Mouse (Mus musculus) kidney, embryonic 15.5 days (tissue): ENCODE measurements at regions not wholly inside any gene's neighbourhood (a gene's known extent, or its start where the extent isn't known, plus 50 kb on each side); places are given as distances from the start of the nearest gene placed in this dataset.

Source experiments
- ATAC-seq: fragments of 200-750 bp; cut with Nextera tagmentation; replicated peaks from 2 replicates; pipeline ENCODE4 v1.8.0; 2017; ENCODE audit warnings: moderate TSS enrichment; ENCODE audit not compliant: low FRiP score
- H3K27ac ChIP-seq: fragments of 300-500 bp; sonication (generic); 2 replicates; pipeline ENCODE4 v1.5.1; 2015; ENCODE audit warnings: mild to moderate bottlenecking, inconsistent platforms
- H3K27me3 ChIP-seq: fragments of 300-500 bp; sonication (generic); 2 replicates; pipeline ENCODE4 v1.6.1; 2015; ENCODE audit warnings: inconsistent platforms
- H3K36me3 ChIP-seq: fragments of 300-500 bp; sonication (generic); 2 replicates; pipeline ENCODE4 v1.6.1; 2015; ENCODE audit warnings: inconsistent platforms
- H3K4me1 ChIP-seq: fragments of 300-500 bp; sonication (generic); 2 replicates; pipeline ENCODE4 v1.6.1; 2015; ENCODE audit warnings: inconsistent platforms
- H3K4me2 ChIP-seq: fragments of 300-500 bp; sonication (generic); 2 replicates; pipeline ENCODE4 v1.6.1; 2015; ENCODE audit warnings: moderate library complexity, mild to moderate bottlenecking, inconsistent platforms
- H3K4me3 ChIP-seq: fragments of 300-500 bp; sonication (generic); replicated peaks from 2 replicates; pipeline ENCODE4 v1.5.1; 2015; ENCODE audit warnings: mild to moderate bottlenecking, inconsistent platforms
- H3K9ac ChIP-seq: fragments of 300-500 bp; sonication (generic); 2 replicates; pipeline ENCODE4 v1.6.1; 2015; ENCODE audit warnings: mild to moderate bottlenecking, inconsistent platforms
- H3K9me3 ChIP-seq: fragments of 300-500 bp; sonication (generic); replicated peaks from 2 replicates; pipeline ENCODE4 v1.6.1; 2016; ENCODE audit warnings: inconsistent platforms
- WGBS: fragments of 180-500 bp; shearing (Covaris S2); methylation state at CpG from one replicate; pipeline ENCODE4 v1.1.7; 2015; ENCODE audit warnings: mixed read lengths; 5-methylcytosine and 5-hydroxymethylcytosine counted together

GRCm38 (mm10) chr2:92739576-92739975 lies 140.1 kb downstream of the Chst1 start:
- 74% methylated on average over 4 of the region's 4 CpGs for WGBS
- Histone ChIP-seq H3K9ac (no peak overlapping the region), H3K9me3 (no peaks in the 10 kb centered on the region), H3K4me1 (peaks cover 31% of the 10 kb centered on the region), H3K27ac (0 out of 2 replicates have a peak overlapping the region, but pooled peaks have one; percentile 13), H3K4me2 (no peak overlapping the region), H3K36me3 (no peaks in the 10 kb centered on the region), H3K4me3 (no peak overlapping the region), H3K27me3 (no peaks in the 10 kb centered on the region)
- ATAC-seq, result no peak

DNA sequence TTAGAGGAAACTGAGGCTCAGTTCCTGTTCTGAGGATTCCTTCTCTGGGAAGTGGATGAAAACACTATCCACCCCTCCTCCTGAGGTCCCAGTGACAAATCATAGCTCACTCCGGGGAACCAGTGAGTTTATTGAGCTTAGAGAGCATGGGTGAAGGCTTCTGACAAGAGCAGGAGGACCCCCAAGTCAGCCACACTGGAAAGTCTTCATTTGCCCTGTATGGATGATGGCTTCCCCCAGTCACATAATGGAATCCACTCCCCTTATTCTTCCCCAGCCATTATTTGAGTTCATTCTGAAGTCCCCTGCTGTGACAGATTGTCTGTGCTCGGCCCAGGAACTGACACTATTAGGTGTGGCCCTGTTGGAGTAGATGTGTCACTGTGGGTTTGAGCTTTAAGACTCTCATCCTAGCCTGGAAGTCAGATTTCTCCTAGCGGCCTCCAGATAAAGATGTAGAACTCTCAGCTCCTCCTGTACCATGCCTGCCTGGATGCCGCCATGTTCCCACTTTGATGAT lies 141.3 kb downstream of the Chst1 start:
- Histone ChIP-seq H3K36me3 (no peaks in the 10 kb centered on the region), H3K27me3 (no peaks in the 10 kb centered on the region), H3K27ac (peak overlapping the region; percentile 22; the same call in 1 of the 2 replicates), H3K4me3 (no peak overlapping the region), H3K4me2 (no peak overlapping the region), H3K4me1 (peaks cover 31% of the 10 kb centered on the region), H3K9me3 (no peaks in the 10 kb centered on the region), H3K9ac (no peak overlapping the region)
- WGBS, result 81% methylated on average over 4 of the region's 4 CpGs
- no peak for ATAC-seq

DNA sequence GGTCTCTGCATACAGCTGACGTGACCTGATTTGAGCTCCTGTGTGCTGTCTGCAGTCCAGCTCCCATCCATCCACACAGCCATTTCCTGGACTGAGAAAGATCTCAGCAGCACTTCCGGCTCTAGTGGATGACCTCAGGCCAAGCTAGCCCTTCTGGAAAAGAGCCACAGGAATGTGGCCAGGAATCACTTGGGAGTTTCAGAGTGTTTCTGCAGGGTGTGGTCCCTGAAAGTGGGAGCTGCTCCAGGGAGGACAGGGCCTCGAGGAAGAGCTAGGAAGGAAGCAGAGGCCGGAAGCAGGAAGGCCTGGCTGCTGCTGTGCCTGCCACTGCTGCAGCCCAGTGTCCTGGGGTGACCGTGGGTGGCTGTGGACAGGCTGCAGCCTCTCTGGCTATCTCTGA lies 142.5 kb downstream of the Chst1 start:
- Histone ChIP-seq H3K27me3 (no peaks in the 10 kb centered on the region), H3K27ac (peak overlapping the region; percentile 84), H3K4me3 (no peak overlapping the region), H3K4me2 (no peak overlapping the region), H3K36me3 (no peaks in the 10 kb centered on the region), H3K9me3 (no peaks in the 10 kb centered on the region), H3K9ac (no peak overlapping the region), H3K4me1 (peaks cover 31% of the 10 kb centered on the region)
- WGBS, result 34% methylated on average over 5 of the region's 5 CpGs
- ATAC-seq, result peak; percentile 77

- H3K4me2 ChIP-seq, result peak overlapping the region; percentile 22
- no peak for ATAC-seq
- H3K36me3 ChIP-seq, result no peaks in the 10 kb centered on the region
- peak overlapping the region; percentile 6 for H3K4me3 ChIP-seq
- H3K9me3 ChIP-seq, result no peaks in the 10 kb centered on the region
- H3K9ac ChIP-seq, result no peak overlapping the region
- no peaks in the 10 kb centered on the region for H3K27me3 ChIP-seq
- H3K27ac ChIP-seq, result peak overlapping the region; percentile 84
- H3K4me1 ChIP-seq, result peaks cover 34% of the 10 kb centered on the region
These were observed 143.2 kb downstream of the Chst1 start for GRCm38 (mm10) chr2:92742671-92743070.

DNA sequence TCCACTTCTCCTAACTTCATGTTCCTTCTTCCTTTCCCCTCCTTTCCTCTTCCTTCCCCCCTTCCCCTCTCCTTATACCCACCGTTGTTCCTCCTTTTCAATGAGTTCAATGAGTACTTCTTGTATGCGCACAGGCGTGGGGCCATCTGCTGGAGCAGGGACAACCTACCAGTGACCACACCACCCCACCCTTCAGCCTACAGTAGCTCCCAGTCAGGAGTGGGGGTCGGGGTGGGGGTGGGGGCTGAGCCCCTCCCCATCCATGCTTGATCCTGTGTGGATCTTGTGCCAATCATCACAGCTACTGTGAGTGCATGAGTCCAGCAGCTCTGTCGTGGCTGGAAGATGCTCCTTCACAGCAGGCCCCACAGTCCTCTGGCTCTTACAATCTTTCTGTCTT lies 143.6 kb downstream of the Chst1 start:
- no peak for ATAC-seq
- Histone ChIP-seq H3K27ac (peak overlapping the region; percentile 84), H3K9me3 (no peaks in the 10 kb centered on the region), H3K27me3 (no peaks in the 10 kb centered on the region), H3K4me3 (no peak overlapping the region), H3K4me1 (peaks cover 37% of the 10 kb centered on the region), H3K9ac (0 out of 2 replicates have a peak overlapping the region, but pooled peaks have one; percentile 11), H3K36me3 (no peaks in the 10 kb centered on the region), H3K4me2 (peak overlapping the region; percentile 22)
- WGBS, result 45% methylated on average over 5 of the region's 5 CpGs

DNA sequence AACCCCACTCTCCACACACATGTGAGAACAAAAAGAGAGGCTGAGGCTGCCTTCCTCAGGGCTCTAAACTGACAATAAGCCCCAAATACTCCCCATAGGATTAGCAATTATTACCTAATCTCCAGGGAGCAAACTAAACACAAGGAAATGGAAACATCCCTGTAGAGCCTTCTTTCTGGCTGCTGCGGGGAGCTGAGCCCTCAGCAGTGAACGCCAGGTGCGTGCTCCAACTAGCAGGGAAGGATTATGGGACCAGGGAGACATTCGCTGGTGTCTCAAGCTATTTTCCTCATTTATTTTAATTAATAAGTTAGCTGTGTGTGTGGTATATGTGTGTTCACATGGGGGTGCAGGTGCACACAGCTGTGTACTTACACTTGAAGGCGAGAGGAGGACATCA lies 144.4 kb downstream of the Chst1 start:
- peaks cover 37% of the 10 kb centered on the region for H3K4me1 ChIP-seq
- no peak overlapping the region for H3K4me2 ChIP-seq
- H3K4me3 ChIP-seq, result no peak overlapping the region
- no peaks in the 10 kb centered on the region for H3K9me3 ChIP-seq
- H3K36me3 ChIP-seq, result no peaks in the 10 kb centered on the region
- ATAC-seq, result no peak
- WGBS, result 79% methylated on average over 5 of the region's 5 CpGs
- no peak overlapping the region for H3K27ac ChIP-seq
- no peak overlapping the region for H3K9ac ChIP-seq
- H3K27me3 ChIP-seq, result no peaks in the 10 kb centered on the region

DNA sequence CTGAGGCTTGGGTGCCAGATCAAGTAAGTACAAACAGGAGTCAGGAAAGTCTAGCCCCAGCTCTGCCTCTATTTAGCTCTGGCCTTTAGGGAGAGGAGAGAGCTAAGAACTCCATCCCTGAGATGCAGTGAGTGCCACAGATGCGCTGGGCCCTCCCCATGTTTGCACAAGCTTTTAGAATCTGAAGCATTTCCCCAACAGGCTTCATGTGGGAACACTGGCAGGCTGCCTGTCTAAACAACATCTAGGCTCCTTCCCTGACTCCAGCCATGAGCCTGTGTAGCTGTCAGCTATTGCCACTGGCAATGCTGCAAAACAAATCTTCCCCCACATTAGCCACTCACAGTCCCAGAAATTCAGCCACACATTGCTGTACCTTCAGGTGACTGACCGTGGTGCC lies 147.9 kb downstream of the Chst1 start:
- H3K27ac ChIP-seq, result 0 out of 2 replicates have a peak overlapping the region, but pooled peaks have one; percentile 48
- WGBS, result 69% methylated on average over 2 of the region's 2 CpGs
- no peaks in the 10 kb centered on the region for H3K27me3 ChIP-seq
- H3K9me3 ChIP-seq, result no peaks in the 10 kb centered on the region
- no peak overlapping the region for H3K4me2 ChIP-seq
- no peaks in the 10 kb centered on the region for H3K36me3 ChIP-seq
- ATAC-seq, result no peak
- H3K4me1 ChIP-seq, result peaks cover 28% of the 10 kb centered on the region
- no peak overlapping the region for H3K4me3 ChIP-seq
- H3K9ac ChIP-seq, result no peak overlapping the region

DNA sequence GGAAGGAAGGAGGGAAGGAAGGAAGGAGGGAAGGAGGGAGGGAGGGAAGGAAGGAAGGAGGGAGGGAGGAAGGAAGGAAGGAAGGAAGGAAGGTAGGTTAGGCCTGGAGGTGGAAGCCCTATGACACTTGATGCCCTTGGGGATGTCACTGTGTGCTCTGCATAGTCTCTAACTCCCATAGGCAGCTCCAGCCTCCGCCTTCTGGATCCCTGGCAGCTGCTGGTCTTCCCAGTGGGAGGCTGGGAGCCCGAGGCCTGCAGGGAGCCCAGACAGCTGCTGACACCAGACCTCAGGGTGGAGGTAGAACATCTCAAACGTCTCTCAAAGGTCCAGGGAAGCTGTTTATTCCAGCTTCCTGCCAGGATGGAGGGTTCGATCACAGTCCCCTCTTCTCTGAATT lies 150.6 kb downstream of the Chst1 start:
- H3K27me3 ChIP-seq, result no peaks in the 10 kb centered on the region
- no peaks in the 10 kb centered on the region for H3K9me3 ChIP-seq
- peaks cover 18% of the 10 kb centered on the region for H3K4me1 ChIP-seq
- H3K27ac ChIP-seq, result no peak overlapping the region
- H3K4me3 ChIP-seq, result no peak overlapping the region
- no peak overlapping the region for H3K4me2 ChIP-seq
- no peaks in the 10 kb centered on the region for H3K36me3 ChIP-seq
- WGBS, result 34% methylated on average over 4 of the region's 4 CpGs
- ATAC-seq, result peak; percentile 50; the same call in 1 of the 2 replicates
- H3K9ac ChIP-seq, result no peak overlapping the region

- Histone ChIP-seq H3K4me3 (no peak overlapping the region), H3K9ac (no peak overlapping the region), H3K4me1 (peaks cover 18% of the 10 kb centered on the region), H3K4me2 (no peak overlapping the region), H3K27me3 (no peaks in the 10 kb centered on the region), H3K27ac (peak overlapping the region; percentile 48; the same call in 1 of the 2 replicates), H3K36me3 (no peaks in the 10 kb centered on the region), H3K9me3 (no peaks in the 10 kb centered on the region)
- ATAC-seq, result peak; percentile 47
- WGBS, result 26% methylated on average over 4 of the region's 4 CpGs
These were observed 151.2 kb downstream of the Chst1 start for GRCm38 (mm10) chr2:92750672-92751071.

GRCm38 (mm10) chr2:92751256-92751655 lies 151.7 kb downstream of the Chst1 start:
- Histone ChIP-seq H3K27me3 (no peaks in the 10 kb centered on the region), H3K9ac (no peak overlapping the region), H3K36me3 (no peaks in the 10 kb centered on the region), H3K9me3 (no peaks in the 10 kb centered on the region), H3K4me3 (no peak overlapping the region), H3K4me2 (no peak overlapping the region), H3K27ac (peak overlapping the region; percentile 48; the same call in 1 of the 2 replicates), H3K4me1 (peaks cover 18% of the 10 kb centered on the region)
- WGBS, result 29% methylated on average over 8 of the region's 8 CpGs
- ATAC-seq, result 0 out of 2 replicates have a peak, but pooled peaks have one; percentile 46

- no peak for ATAC-seq
- Histone ChIP-seq H3K27me3 (no peaks in the 10 kb centered on the region), H3K36me3 (no peaks in the 10 kb centered on the region), H3K9me3 (no peaks in the 10 kb centered on the region), H3K4me2 (no peak overlapping the region), H3K9ac (no peak overlapping the region), H3K4me1 (peaks cover 18% of the 10 kb centered on the region), H3K27ac (no peak overlapping the region), H3K4me3 (no peak overlapping the region)
- WGBS, result 83% methylated on average over 3 of the region's 3 CpGs
These were observed 152.6 kb downstream of the Chst1 start for GRCm38 (mm10) chr2:92752156-92752555.

DNA sequence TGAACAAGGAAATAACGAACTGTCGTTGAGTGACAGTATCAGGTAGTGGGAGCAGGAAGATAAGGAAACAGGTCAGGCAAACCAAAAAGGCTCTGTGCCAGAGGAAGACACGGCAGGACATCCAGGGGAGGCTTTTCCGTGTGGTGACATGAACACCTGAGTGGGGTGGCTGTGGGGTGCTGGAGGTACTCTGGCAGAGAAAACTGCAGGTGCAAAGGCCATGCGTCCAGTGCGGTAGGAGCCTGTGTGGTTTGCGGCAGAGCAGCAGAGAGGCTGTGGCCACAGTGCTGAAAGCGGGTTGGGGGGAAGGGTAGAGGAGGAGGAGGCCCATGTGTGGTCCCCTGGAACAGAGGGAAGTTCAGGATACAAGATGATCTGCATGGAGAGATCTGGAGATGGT lies 153.3 kb downstream of the Chst1 start:
- ATAC-seq, result no peak
- Histone ChIP-seq H3K4me2 (no peak overlapping the region), H3K27ac (no peak overlapping the region), H3K4me1 (peaks cover 14% of the 10 kb centered on the region), H3K4me3 (no peak overlapping the region), H3K36me3 (no peaks in the 10 kb centered on the region), H3K27me3 (no peaks in the 10 kb centered on the region), H3K9ac (no peak overlapping the region), H3K9me3 (no peaks in the 10 kb centered on the region)
- 83% methylated on average over 8 of the region's 8 CpGs for WGBS
